Mouse (Mus musculus) myocyte (in vitro differentiated cells): ENCODE measurements around the gene Arhgap10. TPM values are rescaled to one million over a fixed set of nuclear protein-coding genes. Genes with fewer than 3 reads are reported as not detected.

Experiments used
- H3K27me3 ChIP-seq: one replicate; pipeline ENCODE4 v1.6.1; 2011; ENCODE audit not compliant: control insufficient read depth, insufficient read depth, insufficient read length
- H3K36me3 ChIP-seq: one replicate; pipeline ENCODE4 v1.6.1; 2011; ENCODE audit not compliant: control insufficient read depth, insufficient read depth
- H3K4me2 ChIP-seq: one replicate; pipeline ENCODE4 v1.6.1; 2011; ENCODE audit warnings: low read depth, control low read depth
- H3K4me3 ChIP-seq: one replicate; pipeline ENCODE4 v1.5.1; 2011; ENCODE audit warnings: mild to moderate bottlenecking, control low read depth, moderate library complexity
- H3K79me2 ChIP-seq: one replicate; pipeline ENCODE4 v1.6.1; 2011; ENCODE audit not compliant: control insufficient read depth, insufficient read depth
- H3ac ChIP-seq: one replicate; pipeline ENCODE4 v1.6.1; 2011; ENCODE audit not compliant: control insufficient read depth, insufficient read length
- CEBPB ChIP-seq: IDR thresholded peaks from 2 replicates; pipeline ENCODE4 v1.6.1; 2011; ENCODE audit warnings: mild to moderate bottlenecking, moderate library complexity; ENCODE audit not compliant: poor library complexity, insufficient read depth, severe bottlenecking
- E2F4 ChIP-seq: IDR thresholded peaks from one replicate; pipeline ENCODE4 v1.6.1; 2011; ENCODE audit warnings: mild to moderate bottlenecking, control low read depth, moderate library complexity; ENCODE audit not compliant: insufficient read depth
- MAX ChIP-seq: IDR thresholded peaks from one replicate; pipeline ENCODE4 v1.6.1; 2011; ENCODE audit warnings: low read depth, mild to moderate bottlenecking, control low read depth
- MYOD1 ChIP-seq, 3 experiments: IDR thresholded peaks; one replicate each; pipeline ENCODE4 v1.6.1; 2011; ENCODE audit warnings: control low read depth in 2 of 3, low read depth in 2 of 3, mild to moderate bottlenecking in 2 of 3, moderate library complexity in 1 of 3; ENCODE audit not compliant: insufficient read length in 2 of 3, control insufficient read depth in 1 of 3
- MYOG ChIP-seq, 3 experiments: IDR thresholded peaks; one replicate each; pipeline ENCODE4 v1.6.1; 2011; ENCODE audit warnings: control low read depth in 2 of 3, low read depth in 2 of 3, mild to moderate bottlenecking in 2 of 3; ENCODE audit not compliant: insufficient read length in 2 of 3, control insufficient read depth in 1 of 3, insufficient read depth in 1 of 3
- POLR2A ChIP-seq: IDR thresholded peaks from one replicate; pipeline ENCODE4 v1.6.1; 2011; ENCODE audit warnings: low read depth, mild to moderate bottlenecking, control low read depth, moderate library complexity; ENCODE audit not compliant: insufficient read length
- POLR2AphosphoS2 ChIP-seq: IDR thresholded peaks from one replicate; pipeline ENCODE4 v1.6.1; 2011; ENCODE audit warnings: low read depth, control low read depth; ENCODE audit not compliant: insufficient read length
- REST ChIP-seq: IDR thresholded peaks from one replicate; pipeline ENCODE4 v1.6.1; 2011; ENCODE audit warnings: mild to moderate bottlenecking, control low read depth, moderate library complexity; ENCODE audit not compliant: insufficient read depth, insufficient read length
- SRF ChIP-seq: IDR thresholded peaks from one replicate; pipeline ENCODE4 v1.6.1; 2011; ENCODE audit warnings: low read depth; ENCODE audit not compliant: control insufficient read depth, insufficient read length
- TCF12 ChIP-seq: IDR thresholded peaks from one replicate; pipeline ENCODE4 v1.6.1; 2011; ENCODE audit warnings: mild to moderate bottlenecking, control low read depth; ENCODE audit not compliant: poor library complexity, insufficient read depth, severe bottlenecking
- TCF3 ChIP-seq: IDR thresholded peaks from one replicate; pipeline ENCODE4 v1.6.1; 2011; ENCODE audit warnings: low read depth, control low read depth; ENCODE audit not compliant: insufficient read length
- USF1 ChIP-seq: IDR thresholded peaks from one replicate; pipeline ENCODE4 v1.6.1; 2011; ENCODE audit warnings: low read depth, mild to moderate bottlenecking, control low read depth, moderate library complexity
- polyA plus RNA-seq: library from polyadenylated mRNA; unstranded; fragments of >200 nt; fragmentation: generic; extraction: Trizol; gene quantifications from one replicate; pipeline ENCODE4 v1.2.1, GENCODE M21; 2012; ENCODE audit warnings: missing spikeins

Gene Arhgap10
- polyA plus RNA-seq, 1 experiment: 18.1 TPM

DNA sequence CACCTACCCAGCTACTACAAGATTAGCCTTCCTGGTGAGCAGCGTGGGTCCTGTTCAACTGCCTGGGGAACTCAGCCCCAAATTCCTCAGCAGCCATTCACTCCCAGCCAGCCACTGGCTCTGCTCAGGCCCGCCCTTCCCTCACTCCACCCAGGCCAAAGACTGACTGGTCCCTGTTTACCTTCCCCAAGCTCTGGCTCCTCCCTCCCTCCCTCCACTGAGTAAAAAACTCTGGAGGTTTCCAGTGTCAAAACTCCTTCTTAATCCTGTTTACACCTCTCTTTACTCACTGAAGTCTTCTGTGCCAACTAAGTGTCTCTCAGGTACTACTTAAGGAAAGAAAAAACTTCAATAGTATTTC, 38.9 kb downstream of the Arhgap10 start:
- no peak overlapping the region for H3K4me2 ChIP-seq
- H3ac ChIP-seq: no peak overlapping the region
- no peaks in the 10 kb centered on the region for H3K27me3 ChIP-seq
- peaks cover 70% of the 10 kb centered on the region for H3K79me2 ChIP-seq
- no peaks in the 10 kb centered on the region for H3K36me3 ChIP-seq
- TF ChIP-seq POLR2A (no peak), MYOG (IDR thresholded peaks at IDR 0.05; ENCODE audit: control insufficient read depth in 1 of 3, insufficient read depth in 1 of 3, insufficient read length in 2 of 3, low read depth in 2 of 3) (no peak), TCF3 (no peak), MAX (no peak), POLR2AphosphoS2 (no peak), REST (no peak), E2F4 (no peak), MYOD1 (IDR thresholded peaks at IDR 0.05; ENCODE audit: control insufficient read depth in 1 of 3, insufficient read length in 2 of 3, low read depth in 2 of 3) (no peak), SRF (no peak), TCF12 (no peak), USF1 (no peak), CEBPB (no peak)
- H3K4me3 ChIP-seq: no peak overlapping the region

GRCm38 (mm10) chr8:77478155-77478912, 39.4 kb downstream of the Arhgap10 start:
- TF ChIP-seq MYOG (IDR thresholded peaks at IDR 0.05; ENCODE audit: control insufficient read depth in 1 of 3, insufficient read depth in 1 of 3, insufficient read length in 2 of 3, low read depth in 2 of 3) (no peak), TCF3 (no peak), POLR2A (no peak), SRF (no peak), MAX (no peak), MYOD1 (IDR thresholded peaks at IDR 0.05; ENCODE audit: control insufficient read depth in 1 of 3, insufficient read length in 2 of 3, low read depth in 2 of 3) (no peak), TCF12 (no peak), E2F4 (no peak), POLR2AphosphoS2 (no peak), USF1 (no peak), REST (no peak), CEBPB (no peak)
- H3K79me2 ChIP-seq: peaks cover 74% of the 10 kb centered on the region
- H3K4me2 ChIP-seq: no peak overlapping the region
- H3K27me3 ChIP-seq: no peaks in the 10 kb centered on the region
- no peak overlapping the region for H3ac ChIP-seq
- H3K36me3 ChIP-seq: no peaks in the 10 kb centered on the region
- H3K4me3 ChIP-seq: no peak overlapping the region

GRCm38 (mm10) chr8:77477684-77478083, 40.1 kb downstream of the Arhgap10 start:
- no peak overlapping the region for H3K4me2 ChIP-seq
- TF ChIP-seq E2F4 (no peak), CEBPB (no peak), USF1 (no peak)
- no peak overlapping the region for H3K4me3 ChIP-seq
- no peaks in the 10 kb centered on the region for H3K27me3 ChIP-seq
- peaks cover 81% of the 10 kb centered on the region for H3K79me2 ChIP-seq
- no peaks in the 10 kb centered on the region for H3K36me3 ChIP-seq
- H3ac ChIP-seq: no peak overlapping the region

GRCm38 (mm10) chr8:77474614-77475013, 43.1 kb downstream of the Arhgap10 start:
- Histone ChIP-seq H3K36me3 (peaks cover 3% of the 10 kb centered on the region), H3K27me3 (no peaks in the 10 kb centered on the region), H3K4me2 (no peak overlapping the region), H3K79me2 (peaks cover 81% of the 10 kb centered on the region), H3K4me3 (no peak overlapping the region), H3ac (no peak overlapping the region)
- TF ChIP-seq POLR2A: no peak

DNA sequence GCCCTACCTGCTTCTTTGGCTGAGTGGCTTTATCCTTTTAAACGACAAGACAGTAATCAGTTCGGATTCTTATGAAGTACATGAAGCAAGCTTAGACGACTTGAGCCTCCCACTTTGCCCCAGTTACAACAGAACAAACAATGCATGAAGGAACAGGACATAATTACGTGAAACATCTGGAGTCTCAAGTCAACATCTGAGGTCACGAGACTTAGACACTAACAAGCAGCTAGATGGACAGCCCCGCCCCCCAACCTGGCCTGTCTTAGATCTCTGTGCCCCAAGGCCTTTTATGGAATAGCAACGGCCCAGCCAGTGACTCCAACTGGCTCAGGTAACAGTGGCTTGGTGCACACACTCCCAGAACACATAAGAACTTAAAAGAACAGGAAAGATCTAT, 44.0 kb downstream of the Arhgap10 start:
- no peak overlapping the region for H3ac ChIP-seq

More for the DNA sequence above, 44.0 kb downstream of the Arhgap10 start:
- H3K4me3 ChIP-seq: no peak overlapping the region
- H3K79me2 ChIP-seq: peaks cover 80% of the 10 kb centered on the region
- no peak for TF ChIP-seq MAX
- TF ChIP-seq TCF12: no peak
- no peak for TF ChIP-seq USF1
- no peak for TF ChIP-seq CEBPB
- TF ChIP-seq POLR2AphosphoS2: no peak
- no peak for TF ChIP-seq MYOD1 (IDR thresholded peaks at IDR 0.05; ENCODE audit: control insufficient read depth in 1 of 3, insufficient read length in 2 of 3, low read depth in 2 of 3)
- no peak for TF ChIP-seq MYOG (IDR thresholded peaks at IDR 0.05; ENCODE audit: control insufficient read depth in 1 of 3, insufficient read depth in 1 of 3, insufficient read length in 2 of 3, low read depth in 2 of 3)
- H3K36me3 ChIP-seq: peaks cover 3% of the 10 kb centered on the region
- H3K4me2 ChIP-seq: no peak overlapping the region
- H3K27me3 ChIP-seq: no peaks in the 10 kb centered on the region
